In the genomic region with DNA sequence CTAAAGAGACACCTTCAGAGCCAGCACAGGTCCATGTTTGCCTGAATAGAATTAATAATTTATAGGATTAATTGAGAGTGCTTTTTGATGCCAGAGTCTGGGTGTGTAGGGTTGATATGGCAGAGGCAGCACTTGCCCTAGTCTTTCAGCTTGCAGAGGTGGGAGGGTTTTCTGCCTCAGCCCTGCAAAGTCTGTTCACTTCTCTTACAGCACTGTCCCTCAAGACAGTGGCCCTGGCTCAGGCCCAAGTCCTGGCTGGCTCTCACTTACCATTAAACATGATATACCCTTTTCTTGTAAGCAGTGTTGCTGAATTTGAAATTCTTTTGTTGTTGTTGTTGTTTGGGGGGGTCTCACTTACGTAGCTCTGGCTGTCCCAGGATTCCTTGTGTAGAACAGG, we compare ENCODE assay signal across 20 mouse cellular contexts. TPM values are rescaled to one million over a fixed set of nuclear protein-coding genes. Genes with fewer than 3 reads are reported as not detected.
"Had no signal": no experiment of that assay in that cellular context is flagged by ENCODE, and none has a peak within 500 bp of the region (broad histone marks: within the 10 kb centered on the region; RNA-seq: fewer than 3 reads in every experiment).

No protein-coding gene starts in this region.

- DNase-seq: gastrocnemius, postnatal 14 days; gastrocnemius, postnatal 36 days; heart, adult 18-20 months; heart, postnatal 10 days; heart, postnatal 36 days; kidney, adult 11 months; kidney, adult 2 months; kidney, adult 9 months; kidney, postnatal 14 days; kidney, postnatal 36 days; layer of hippocampus, adult 9-11 months; layer of hippocampus, postnatal 36 days; left cerebral cortex, postnatal 4 days had no signal

- ATAC-seq: hindbrain, postnatal 0 days; intestine, embryonic 16.5 days; liver, embryonic 12.5 days had no signal

RNA-seq across cellular contexts. Expression of a gene that starts 9.0 kb away (rescaled TPM):
- total RNA-seq: gastrocnemius, adult 18-20 months; gastrocnemius, adult 8-10 months; gastrocnemius, postnatal 36 days; hematopoietic stem cell, adult 5-6 weeks; liver, adult 2 months had no signal
